Mouse (Mus musculus): Measurements from ENCODE around the gene Vmn1r11.

Vmn1r11 gene

GRCm38 (mm10) chr6:57133155-57133554 lies at the start of gene Vmn1r11:
Gene Vmn1r11, plus strand, starts transcription at chr6:57133455.
- CTCF ChIA-PET: no interaction called here

GRCm38 (mm10) chr6:57106358-57106757 lies 26.9 kb upstream of the Vmn1r11 start:
- CTCF ChIA-PET: no interaction called here

GRCm38 (mm10) chr6:57109154-57109553 lies 24.1 kb upstream of the Vmn1r11 start, which contains the start of gene Vmn1r10:
Gene Vmn1r10, plus strand, starts transcription at chr6:57109454.
- CTCF ChIA-PET: no interaction called here

- CTCF ChIA-PET: no interaction called here
These were observed 23.4 kb downstream of the Vmn1r11 start, which contains the start of gene Vmn1r12 for GRCm38 (mm10) chr6:57156619-57157018. Gene Vmn1r12, plus strand, starts transcription at chr6:57156919.
